Mouse (Mus musculus): Measurements from ENCODE around the gene Rxylt1.
A peak's percentile ranks its signal among the peaks of the same experiment; 100 is the strongest.

Gene Rxylt1

GRCm38 (mm10) chr10:122040372-122040771 is 56.8 kb downstream of the Rxylt1 start:
- DNase-seq: peak in 1 of 2 experiments; percentile 50

GRCm38 (mm10) chr10:122039566-122039965 is 57.6 kb downstream of the Rxylt1 start:
- DNase-seq: no peak

- DNase-seq: peak; percentile 16 to 23
Observed at GRCm38 (mm10) chr10:122038554-122038953, 58.6 kb downstream of the Rxylt1 start.

GRCm38 (mm10) chr10:122033271-122033670 is 63.9 kb downstream of the Rxylt1 start:
- no peak for DNase-seq

GRCm38 (mm10) chr10:122030420-122030819 is 66.8 kb downstream of the Rxylt1 start:
- DNase-seq: no peak

GRCm38 (mm10) chr10:122029738-122030137 is 67.4 kb downstream of the Rxylt1 start:
- no peak for DNase-seq

All from cerebellum, postnatal 14 days (tissue).